Mouse (Mus musculus): ENCODE measurements around the gene Ahsa2. TPM values are rescaled to one million over a fixed set of nuclear protein-coding genes. Genes with fewer than 3 reads are reported as not detected.
"Not testable (repeated sequence)": the region's sequence is repeated elsewhere in the genome, so short reads cannot be mapped to it uniquely, and the experiment has no call there.

The Ahsa2 gene
- polyA plus RNA-seq (2015; fragmentation: Nextera tagmentation; extraction: Ambion mirVana), result 90.9 and 93.1 TPM in 2 replicates

- peak within 1 kb of the TSS; percentile 95 for H3K9ac ChIP-seq
- peak within 1 kb of the TSS; percentile 94 for H3K27ac ChIP-seq
- peak; percentile 93 for ATAC-seq (ENCODE audit: insufficient number of reproducible peaks, insufficient read depth, low FRiP score, low TSS enrichment, low read depth)
- under 1% methylated on average over 64 of the region's 66 CpGs for WGBS
- H3K36me3 ChIP-seq, result peaks cover 32% of the 10 kb centered on the region
- peaks cover 17% of the 10 kb centered on the region for H3K4me1 ChIP-seq
- peak within 1 kb of the TSS; percentile 79 for H3K4me3 ChIP-seq
- no peaks in the 10 kb centered on the region for H3K27me3 ChIP-seq
- peak within 1 kb of the TSS; percentile 92 for H3K4me2 ChIP-seq
- H3K9me3 ChIP-seq, result no peaks in the 10 kb centered on the region
Observed at GRCm38 (mm10) chr11:23497718-23498509, at the start of gene Ahsa2. Gene Ahsa2, minus strand, starts transcription at chr11:23498030.

DNA sequence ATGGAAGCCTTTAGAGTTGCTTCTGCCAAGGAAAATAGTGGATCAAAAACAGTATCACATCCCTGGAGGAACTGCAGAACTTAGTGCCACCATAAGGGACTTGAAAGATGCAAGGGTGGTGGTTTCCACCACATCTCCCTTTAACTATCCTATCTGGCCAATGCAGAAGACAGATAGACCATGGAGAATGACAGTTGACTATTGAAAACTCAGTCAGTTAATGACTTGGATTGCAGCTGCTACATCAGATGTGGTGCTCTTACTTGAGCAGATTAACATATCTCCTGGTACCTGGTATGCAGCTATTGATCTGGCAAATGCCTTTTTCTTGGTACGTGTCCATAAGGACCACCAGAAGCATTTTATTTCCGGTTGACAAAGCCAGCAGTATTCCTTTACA lies 39.6 kb upstream of the Ahsa2 start:
- H3K9me3 ChIP-seq, result no peaks in the 10 kb centered on the region
- H3K4me2 ChIP-seq, result no peak overlapping the region
- no peaks in the 10 kb centered on the region for H3K36me3 ChIP-seq
- H3K27me3 ChIP-seq, result no peaks in the 10 kb centered on the region
- no peak overlapping the region for H3K4me3 ChIP-seq
- 83% methylated on average over 2 of the region's 2 CpGs for WGBS
- H3K4me1 ChIP-seq, result no peaks in the 10 kb centered on the region
- H3K9ac ChIP-seq, result no peak overlapping the region
- H3K27ac ChIP-seq, result no peak overlapping the region
- no peak for ATAC-seq (ENCODE audit: insufficient number of reproducible peaks, insufficient read depth, low FRiP score, low TSS enrichment, low read depth)

DNA sequence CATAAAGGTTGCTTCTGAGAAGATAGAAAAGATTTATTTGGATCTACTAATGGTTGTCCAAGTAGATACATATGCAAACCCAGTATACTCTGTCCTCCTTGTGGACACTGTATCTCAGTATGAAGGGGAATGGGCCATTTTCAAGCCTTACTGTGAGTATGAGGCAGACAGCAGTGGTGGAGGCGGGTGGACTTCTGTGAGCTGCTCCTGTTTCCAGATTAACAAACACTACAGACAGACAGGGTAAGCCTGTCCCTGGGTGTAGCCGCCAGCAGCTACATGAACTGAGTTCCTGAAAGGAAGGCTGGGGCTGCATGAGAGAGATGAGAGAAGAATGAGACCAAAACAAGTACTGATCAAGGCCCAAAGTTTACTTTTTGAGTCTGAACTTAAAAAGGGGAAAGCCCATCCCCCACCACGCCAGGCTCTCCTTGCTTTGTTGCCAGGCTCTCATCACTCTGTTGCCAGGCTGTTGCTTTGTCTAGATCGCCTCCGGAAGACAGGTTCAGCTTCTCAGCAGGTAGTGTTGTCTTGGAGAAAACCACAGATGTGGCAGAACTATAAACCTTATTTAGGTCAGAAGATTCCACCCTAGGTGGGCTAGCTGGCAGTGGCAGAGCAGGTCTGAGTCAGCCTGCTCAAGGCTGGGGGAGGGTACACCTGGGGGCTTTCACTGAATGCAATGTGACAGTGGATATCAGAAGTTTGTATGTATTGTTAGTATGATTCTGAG lies 22.8 kb upstream of the Ahsa2 start, which contains the start of gene 1700093K21Rik:
1700093K21Rik (minus strand) TSS at position 683 of the 733 bp plus-strand sequence.
- 41% methylated on average over 5 of the region's 5 CpGs for WGBS
- Histone ChIP-seq H3K4me3 (no peak within 1 kb of the TSS), H3K4me2 (no peak within 1 kb of the TSS), H3K27me3 (no peaks in the 10 kb centered on the region), H3K36me3 (no peaks in the 10 kb centered on the region), H3K9me3 (no peaks in the 10 kb centered on the region), H3K4me1 (no peaks in the 10 kb centered on the region), H3K27ac (no peak within 1 kb of the TSS), H3K9ac (no peak within 1 kb of the TSS)
- no peak for ATAC-seq (ENCODE audit: insufficient number of reproducible peaks, insufficient read depth, low FRiP score, low TSS enrichment, low read depth)

DNA sequence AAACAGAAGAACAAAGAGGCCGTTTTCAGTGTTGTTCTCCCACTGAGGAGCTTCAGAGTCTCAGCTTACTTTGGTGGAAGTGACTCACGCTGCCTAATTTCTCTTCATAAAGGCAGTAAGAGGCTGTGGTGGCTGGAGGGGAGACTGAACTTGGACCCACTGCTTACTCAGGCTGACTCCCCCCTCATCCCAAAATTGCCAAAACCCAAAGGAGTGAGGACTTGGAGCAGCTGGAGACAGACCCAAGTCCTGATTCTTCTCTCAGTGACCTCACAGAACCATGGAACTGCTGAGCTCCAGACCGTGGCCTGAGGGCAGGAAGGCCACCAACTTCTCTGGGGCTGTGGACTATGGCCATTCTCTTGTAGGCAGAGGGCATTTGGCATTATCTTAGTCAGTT lies 21.2 kb upstream of the Ahsa2 start:
- H3K36me3 ChIP-seq, result no peaks in the 10 kb centered on the region
- no peak overlapping the region for H3K4me2 ChIP-seq
- H3K4me3 ChIP-seq, result no peak overlapping the region
- no peaks in the 10 kb centered on the region for H3K27me3 ChIP-seq
- no peak overlapping the region for H3K9ac ChIP-seq
- no peaks in the 10 kb centered on the region for H3K4me1 ChIP-seq
- no peaks in the 10 kb centered on the region for H3K9me3 ChIP-seq
- H3K27ac ChIP-seq, result no peak overlapping the region
- WGBS, result 72% methylated on average over 3 of the region's 3 CpGs
- ATAC-seq (ENCODE audit: insufficient number of reproducible peaks, insufficient read depth, low FRiP score, low TSS enrichment, low read depth), result no peak

DNA sequence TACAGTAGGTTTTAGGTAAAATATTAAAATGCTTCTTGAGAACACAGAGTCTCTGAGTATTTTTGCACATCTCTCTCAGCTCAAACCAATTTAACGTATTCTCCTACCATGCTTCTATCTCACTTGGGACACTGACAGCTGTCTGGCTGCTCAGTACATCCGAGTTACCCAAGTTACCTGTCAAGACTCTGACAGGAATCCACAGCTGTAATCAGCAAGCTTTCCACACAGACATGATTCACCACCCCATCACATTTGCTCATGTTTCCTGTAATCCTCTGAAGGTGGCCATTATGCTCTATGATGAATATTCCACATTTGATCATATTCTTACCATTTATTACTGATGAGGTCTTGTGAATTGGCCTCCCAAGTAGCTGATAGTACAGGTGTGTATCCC lies 17.5 kb upstream of the Ahsa2 start:
- ATAC-seq (ENCODE audit: insufficient number of reproducible peaks, insufficient read depth, low FRiP score, low TSS enrichment, low read depth), result no peak
- Histone ChIP-seq H3K9me3 (no peaks in the 10 kb centered on the region), H3K27ac (no peak overlapping the region), H3K27me3 (no peaks in the 10 kb centered on the region), H3K4me3 (no peak overlapping the region), H3K9ac (no peak overlapping the region), H3K4me1 (no peaks in the 10 kb centered on the region), H3K4me2 (no peak overlapping the region), H3K36me3 (no peaks in the 10 kb centered on the region)
- 80% methylated on average over 2 of the region's 2 CpGs for WGBS

DNA sequence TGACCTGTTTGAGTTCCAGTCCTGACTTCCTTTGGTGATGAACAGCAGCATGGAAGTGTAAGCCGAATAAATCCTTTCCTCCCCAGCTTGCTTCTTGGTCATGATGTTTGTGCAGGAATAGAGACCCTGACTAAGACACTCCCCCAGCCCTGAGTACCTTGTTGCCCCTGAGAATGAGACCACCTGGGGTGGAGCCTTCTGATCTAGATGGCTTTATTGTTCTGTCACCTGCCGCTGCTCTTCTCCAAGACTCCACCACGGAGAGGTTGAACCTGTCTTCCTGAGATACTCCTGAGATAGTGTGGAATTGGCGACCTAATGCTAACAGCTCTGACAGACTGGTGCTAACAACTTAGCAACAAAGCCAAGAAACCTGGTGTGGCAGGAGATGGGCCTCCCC lies 17.0 kb upstream of the Ahsa2 start:
- not testable (repeated sequence) for H3K4me1 ChIP-seq; H3K4me3 ChIP-seq; H3K4me2 ChIP-seq; H3K36me3 ChIP-seq; ATAC-seq (ENCODE audit: insufficient number of reproducible peaks, insufficient read depth, low FRiP score, low TSS enrichment, low read depth); H3K9me3 ChIP-seq; H3K9ac ChIP-seq; H3K27ac ChIP-seq; H3K27me3 ChIP-seq
- WGBS, result 75% methylated on average over 4 of the region's 4 CpGs

DNA sequence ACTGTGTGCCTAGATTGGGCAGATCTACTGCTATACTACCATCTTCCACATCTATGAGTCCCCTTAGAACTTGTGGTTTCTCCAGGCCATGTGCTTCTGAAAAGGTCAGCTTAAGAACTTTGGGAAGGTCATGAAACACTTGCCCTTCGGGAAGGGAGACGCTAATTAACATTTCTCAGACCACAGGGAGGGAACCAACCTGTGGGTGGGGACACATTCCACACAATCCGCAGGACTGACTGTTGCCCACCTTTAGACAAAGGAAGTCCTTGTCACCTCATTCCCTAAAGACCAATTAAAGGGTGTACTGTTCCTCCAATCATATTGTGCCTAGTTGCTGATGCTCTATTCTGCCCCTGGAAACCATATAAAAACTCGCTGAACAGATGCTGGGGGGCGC lies 7.0 kb upstream of the Ahsa2 start:
- not testable (repeated sequence) for H3K9ac ChIP-seq; ATAC-seq (ENCODE audit: insufficient number of reproducible peaks, insufficient read depth, low FRiP score, low TSS enrichment, low read depth); H3K4me1 ChIP-seq; H3K36me3 ChIP-seq; H3K4me3 ChIP-seq; H3K27ac ChIP-seq; H3K4me2 ChIP-seq; H3K27me3 ChIP-seq; H3K9me3 ChIP-seq
- WGBS, result 63% methylated on average over 5 of the region's 5 CpGs

DNA sequence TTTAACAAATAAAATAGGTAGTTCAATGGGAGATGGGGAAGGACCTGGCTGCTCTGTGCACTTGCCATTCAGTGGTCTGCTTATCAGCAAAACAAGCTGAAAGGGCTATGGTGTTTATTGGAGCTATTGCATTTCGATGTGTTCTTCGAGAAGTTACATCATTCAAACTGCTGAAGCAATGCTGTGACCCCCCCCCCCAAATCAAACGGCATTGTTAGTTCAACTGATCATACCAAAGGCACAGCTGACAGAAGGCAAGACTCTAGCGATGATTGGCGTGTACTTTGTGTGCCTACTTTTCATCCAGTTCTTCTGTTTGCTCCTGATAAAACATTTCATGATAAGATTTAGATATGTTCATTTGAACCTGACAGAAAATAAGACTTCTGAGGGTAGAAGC lies 779 bp upstream of the Ahsa2 start:
- peaks cover 17% of the 10 kb centered on the region for H3K4me1 ChIP-seq
- H3K36me3 ChIP-seq, result peaks cover 25% of the 10 kb centered on the region
- ATAC-seq (ENCODE audit: insufficient number of reproducible peaks, insufficient read depth, low FRiP score, low TSS enrichment, low read depth), result no peak
- peak overlapping the region; percentile 68; the same call in 1 of the 2 replicates for H3K9ac ChIP-seq
- WGBS, result 62% methylated on average over 5 of the region's 5 CpGs
- H3K27me3 ChIP-seq, result no peaks in the 10 kb centered on the region
- H3K27ac ChIP-seq, result peak overlapping the region; percentile 85
- H3K9me3 ChIP-seq, result no peaks in the 10 kb centered on the region
- peak overlapping the region; percentile 92 for H3K4me2 ChIP-seq
- peak overlapping the region; percentile 79 for H3K4me3 ChIP-seq

GRCm38 (mm10) chr11:23497335-23497717 lies 504 bp downstream of the Ahsa2 start:
- WGBS, result 0% methylated on average over 22 of the region's 22 CpGs
- ATAC-seq (ENCODE audit: insufficient number of reproducible peaks, insufficient read depth, low FRiP score, low TSS enrichment, low read depth), result peak; percentile 82

DNA sequence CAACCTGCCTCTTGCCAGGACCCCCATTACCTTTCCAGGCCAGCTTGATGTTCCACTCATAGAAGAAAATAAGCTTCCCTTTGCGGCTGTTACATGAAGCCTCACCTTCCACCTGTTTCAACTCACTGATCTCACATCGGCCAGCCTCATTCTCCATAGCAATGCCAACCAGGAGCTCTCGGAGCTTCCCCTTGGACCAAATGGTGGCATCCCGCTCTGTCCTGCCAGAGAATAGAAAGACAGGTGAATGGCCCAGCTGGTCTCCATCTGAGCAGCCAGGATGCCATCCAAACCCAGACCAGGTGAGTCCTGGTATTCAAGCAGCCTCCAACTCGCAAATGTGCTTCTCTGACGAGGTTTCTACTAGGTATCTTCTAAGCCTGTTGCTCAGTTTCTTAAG lies 1.2 kb downstream of the Ahsa2 start:
- Histone ChIP-seq H3K9me3 (no peaks in the 10 kb centered on the region), H3K4me2 (peak overlapping the region; percentile 92)
- 45% methylated on average over 6 of the region's 6 CpGs for WGBS

More at GRCm38 (mm10) chr11:23497335-23497717, 504 bp downstream of the Ahsa2 start:
- Histone ChIP-seq H3K4me3 (peak overlapping the region; percentile 79), H3K4me1 (peaks cover 17% of the 10 kb centered on the region), H3K4me2 (peak overlapping the region; percentile 92), H3K9ac (peak overlapping the region; percentile 95), H3K27ac (peak overlapping the region; percentile 94), H3K27me3 (no peaks in the 10 kb centered on the region), H3K9me3 (no peaks in the 10 kb centered on the region), H3K36me3 (peaks cover 38% of the 10 kb centered on the region)

DNA sequence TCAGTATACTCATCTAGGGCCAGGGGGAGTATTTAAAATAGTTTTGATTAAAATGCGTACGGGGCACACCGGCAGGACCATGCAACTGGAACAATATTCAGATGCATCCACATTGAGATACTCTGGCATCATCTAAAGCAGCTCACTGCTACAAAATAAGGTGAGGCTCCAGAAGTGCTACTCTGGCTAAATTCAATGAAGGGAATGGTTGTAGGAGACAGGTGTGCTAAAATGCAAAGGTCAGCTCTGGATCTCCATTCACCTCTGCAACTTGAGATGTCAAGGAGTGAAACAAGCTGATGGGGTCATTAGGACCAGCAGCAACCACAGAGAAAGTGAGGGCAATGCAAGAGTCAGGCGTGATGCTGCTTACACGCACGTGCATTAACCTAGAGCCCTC lies 2.6 kb downstream of the Ahsa2 start:
- no peak for ATAC-seq (ENCODE audit: insufficient number of reproducible peaks, insufficient read depth, low FRiP score, low TSS enrichment, low read depth)
- no peak overlapping the region for H3K27ac ChIP-seq
- no peak overlapping the region for H3K4me3 ChIP-seq
- no peaks in the 10 kb centered on the region for H3K27me3 ChIP-seq
- peak overlapping the region; percentile 92; the same call in 1 of the 2 replicates for H3K4me2 ChIP-seq
- peaks cover 58% of the 10 kb centered on the region for H3K36me3 ChIP-seq
- 90% methylated on average over 6 of the region's 6 CpGs for WGBS
- no peaks in the 10 kb centered on the region for H3K9me3 ChIP-seq
- no peak overlapping the region for H3K9ac ChIP-seq
- H3K4me1 ChIP-seq, result peaks cover 17% of the 10 kb centered on the region

More for the DNA sequence above, 1.2 kb downstream of the Ahsa2 start:
- no peak for ATAC-seq (ENCODE audit: insufficient number of reproducible peaks, insufficient read depth, low FRiP score, low TSS enrichment, low read depth)
- H3K27me3 ChIP-seq, result no peaks in the 10 kb centered on the region
- H3K4me3 ChIP-seq, result peak overlapping the region; percentile 79
- H3K9ac ChIP-seq, result peak overlapping the region; percentile 95
- 0 out of 2 replicates have a peak overlapping the region, but pooled peaks have one; percentile 94 for H3K27ac ChIP-seq
- H3K4me1 ChIP-seq, result peaks cover 17% of the 10 kb centered on the region
- peaks cover 44% of the 10 kb centered on the region for H3K36me3 ChIP-seq
